Mouse (Mus musculus) frontal cortex, adult 2 months (tissue): ENCODE measurements around the gene Ppp4r2. TPM values are rescaled to one million over a fixed set of nuclear protein-coding genes. Genes with fewer than 3 reads are reported as not detected.
A peak's percentile ranks its signal among the peaks of the same experiment; 100 is the strongest.

Experiments used
- DNase-seq, 2 experiments: peaks; one replicate each; pipeline ENCODE4 v3.0.0; 2022; ENCODE audit warnings: low spot score in 1 of 2; ENCODE audit errors: extremely low spot score in 1 of 2
- polyA plus RNA-seq: library from polyadenylated mRNA; depleted of rRNA; stranded (reverse); fragments of >200 nt; gene quantifications from 2 replicates; pipeline ENCODE4 v1.2.3, GENCODE M21; 2012; rRNA removed

The Ppp4r2 gene
- polyA plus RNA-seq, 1 experiment = 41.9 TPM

- peak; percentile 28 to 87 for DNase-seq
These were observed 49.2 kb downstream of the Ppp4r2 start for GRCm38 (mm10) chr6:100882381-100883213.

GRCm38 (mm10) chr6:100883233-100883632 lies 49.8 kb downstream of the Ppp4r2 start:
- peak in 1 of 2 experiments; percentile 54 for DNase-seq

- no peak for DNase-seq
These were observed 51.3 kb downstream of the Ppp4r2 start for GRCm38 (mm10) chr6:100884594-100885225.

GRCm38 (mm10) chr6:100885376-100885775 lies 52.0 kb downstream of the Ppp4r2 start:
- peak in 1 of 2 experiments; percentile 28 for DNase-seq

- DNase-seq = no peak
These were observed 53.6 kb downstream of the Ppp4r2 start for GRCm38 (mm10) chr6:100887012-100887411.

GRCm38 (mm10) chr6:100889340-100889739 lies 55.9 kb downstream of the Ppp4r2 start:
- no peak for DNase-seq

GRCm38 (mm10) chr6:100892489-100892888 lies 59.1 kb downstream of the Ppp4r2 start:
- no peak for DNase-seq

GRCm38 (mm10) chr6:100893073-100893472 lies 59.7 kb downstream of the Ppp4r2 start:
- no peak for DNase-seq

- DNase-seq = no peak
These were observed 61.8 kb downstream of the Ppp4r2 start for GRCm38 (mm10) chr6:100895183-100895582.

- DNase-seq = no peak
These were observed 63.5 kb downstream of the Ppp4r2 start for GRCm38 (mm10) chr6:100896883-100897282.

GRCm38 (mm10) chr6:100904463-100904862 lies 71.0 kb downstream of the Ppp4r2 start:
- DNase-seq = no peak

- DNase-seq = no peak
These were observed 76.8 kb downstream of the Ppp4r2 start for GRCm38 (mm10) chr6:100910136-100910675.

Other genes with a start within 250 kb of the Ppp4r2 start
- 3.4 and 3.5 TPM in 2 replicates for gene Shq1, start 162.5 kb upstream of the Ppp4r2 start, polyA plus RNA-seq
- 1.6 TPM in 2 replicates for gene Gxylt2, start 128.9 kb upstream of the Ppp4r2 start, polyA plus RNA-seq